Mouse (Mus musculus) kidney, postnatal 10 days (tissue): Measurements from ENCODE around the gene Card14.
"Not testable (repeated sequence)": the region's sequence is repeated elsewhere in the genome, so short reads cannot be mapped to it uniquely, and the experiment has no call there.

Experiments used
- DNase-seq: peaks from one replicate; pipeline ENCODE4 v3.0.0; 2021; ENCODE audit warnings: mixed read lengths

Gene Card14

GRCm38 (mm10) chr11:119359089-119359488 lies 51.5 kb downstream of the Card14 start:
- no peak for DNase-seq

- DNase-seq = no peak
Measured at GRCm38 (mm10) chr11:119362769-119363533, 55.4 kb downstream of the Card14 start.

- DNase-seq = peak; percentile 85
Measured at GRCm38 (mm10) chr11:119363534-119364145, 56.1 kb downstream of the Card14 start.

GRCm38 (mm10) chr11:119375425-119375824 lies 67.9 kb downstream of the Card14 start:
- no peak for DNase-seq

GRCm38 (mm10) chr11:119377326-119377725 lies 69.8 kb downstream of the Card14 start:
- no peak for DNase-seq

GRCm38 (mm10) chr11:119378551-119378950 lies 71.0 kb downstream of the Card14 start:
- DNase-seq = no peak

- DNase-seq = no peak
Measured at GRCm38 (mm10) chr11:119381631-119382337, 74.2 kb downstream of the Card14 start.

- DNase-seq = no peak
Measured at GRCm38 (mm10) chr11:119382338-119382850, 74.8 kb downstream of the Card14 start.

- DNase-seq = no peak
Measured at GRCm38 (mm10) chr11:119384904-119385303, 77.3 kb downstream of the Card14 start.

- no peak for DNase-seq
Measured at GRCm38 (mm10) chr11:119386306-119386705, 78.7 kb downstream of the Card14 start.

- DNase-seq = not testable (repeated sequence)
Measured at GRCm38 (mm10) chr11:119387273-119387672, 79.7 kb downstream of the Card14 start.

- DNase-seq = peak; percentile 91
Measured at GRCm38 (mm10) chr11:119389851-119390270, 82.3 kb downstream of the Card14 start.

- DNase-seq = peak; percentile 84
Measured at GRCm38 (mm10) chr11:119390271-119391231, 83.0 kb downstream of the Card14 start.

- no peak for DNase-seq
Measured at GRCm38 (mm10) chr11:119391386-119392000, 83.9 kb downstream of the Card14 start.

GRCm38 (mm10) chr11:119392001-119392614 lies 84.5 kb downstream of the Card14 start:
- peak; percentile 88 for DNase-seq

- peak; percentile 77 for DNase-seq
Measured at GRCm38 (mm10) chr11:119392800-119393482, 85.4 kb downstream of the Card14 start, which contains the start of gene Rnf213. Gene Rnf213 (plus strand): TSS chr11:119393100.

- no peak for DNase-seq
Measured at GRCm38 (mm10) chr11:119393483-119393804, 85.9 kb downstream of the Card14 start.

GRCm38 (mm10) chr11:119394210-119394609 lies 86.6 kb downstream of the Card14 start:
- peak; percentile 35 for DNase-seq
